Mouse (Mus musculus) splenic B cell, adult 2 months (primary cell): ENCODE measurements around the gene Krtap5-5.

Source experiments
- DNase-seq: peaks from one replicate; pipeline ENCODE4 v3.0.0-alpha.2; 2011; ENCODE audit warnings: low read depth, low spot score
- H3K27me3 ChIP-seq: 2 replicates; pipeline ENCODE4 v1.6.1; 2012; ENCODE audit warnings: mild to moderate bottlenecking, low read length, moderate library complexity, mixed read lengths; ENCODE audit not compliant: control insufficient read depth, poor library complexity, insufficient read depth, severe bottlenecking
- H3K36me3 ChIP-seq: 2 replicates; pipeline ENCODE4 v1.6.1; 2012; ENCODE audit warnings: mild to moderate bottlenecking, low read length, moderate library complexity, mixed read lengths; ENCODE audit not compliant: control insufficient read depth, poor library complexity, insufficient read depth, severe bottlenecking

Gene Krtap5-5

GRCm38 (mm10) chr7:142190289-142190688 lies 39.5 kb downstream of the Krtap5-5 start, which contains the start of gene Gm10153:
TSS of gene Gm10153 (minus strand) at chr7:142190389.
- no peaks in the 10 kb centered on the region for H3K27me3 ChIP-seq

GRCm38 (mm10) chr7:142188156-142188555 lies 41.6 kb downstream of the Krtap5-5 start:
- Histone ChIP-seq H3K36me3 (no peaks in the 10 kb centered on the region), H3K27me3 (no peaks in the 10 kb centered on the region)
- no peak for DNase-seq

More at GRCm38 (mm10) chr7:142190289-142190688, 39.5 kb downstream of the Krtap5-5 start, which contains the start of gene Gm10153:
- no peaks in the 10 kb centered on the region for H3K36me3 ChIP-seq
- DNase-seq, result no peak

- Histone ChIP-seq H3K27me3 (no peaks in the 10 kb centered on the region), H3K36me3 (no peaks in the 10 kb centered on the region)
- no peak for DNase-seq
Observed at GRCm38 (mm10) chr7:142181021-142181420, 48.8 kb downstream of the Krtap5-5 start.
